Mouse (Mus musculus): ENCODE data around the gene Trex1. TPM values are rescaled to one million over a fixed set of nuclear protein-coding genes. Genes with fewer than 3 reads are reported as not detected.

The Trex1 gene
- total and polyA plus RNA-seq, 2 experiments from 2014 or later, result 14.8 to 22.5 TPM

DNA sequence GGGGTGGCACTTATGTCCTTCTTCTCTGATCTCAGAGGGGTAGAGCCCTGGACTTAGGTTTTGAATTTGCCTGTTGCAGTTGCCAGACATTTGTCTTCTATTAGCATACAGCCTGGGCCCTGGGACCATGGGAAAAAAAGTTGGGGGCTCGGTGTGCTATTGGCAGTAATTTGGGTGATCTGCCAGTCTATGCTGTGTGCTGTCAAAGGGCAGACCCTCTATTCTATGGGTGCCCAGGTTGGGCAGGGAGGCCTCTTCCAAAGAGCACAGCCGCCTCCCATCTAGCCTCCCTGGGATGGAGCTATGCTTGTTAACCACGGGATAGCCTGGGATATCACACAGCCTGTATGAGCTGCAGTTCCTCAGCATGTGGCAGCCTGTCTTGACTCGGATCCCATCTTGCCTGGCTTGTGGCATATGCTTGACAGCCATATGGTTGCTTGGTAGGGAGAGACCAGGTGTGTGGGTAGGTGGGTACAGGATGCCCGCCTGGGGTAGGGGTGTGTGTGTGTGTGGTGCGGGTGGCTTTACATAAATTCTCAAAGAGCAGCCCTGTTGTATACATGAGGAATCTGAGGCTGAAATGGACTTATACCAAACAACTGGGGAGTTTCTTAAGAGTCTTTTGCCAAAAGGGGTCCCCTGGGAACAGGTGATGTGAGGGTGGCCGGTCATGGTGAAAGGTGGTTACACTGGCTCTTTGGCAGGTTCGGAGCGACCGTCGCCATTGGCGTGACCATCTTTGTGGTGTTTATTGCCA is 4.1 kb downstream of the Trex1 start:
- no peaks in the 10 kb centered on the region for H3K27me3 ChIP-seq (ENCODE audit: insufficient read depth, low read length)
- H3K4me3 ChIP-seq (ENCODE audit: low read depth, low read length), result peak overlapping the region; percentile 32
- peak overlapping the region; percentile 51 for H3K4me2 ChIP-seq (ENCODE audit: low read depth, low read length, poor library complexity, severe bottlenecking)
- peak overlapping the region; percentile 67 for H3K27ac ChIP-seq (ENCODE audit: low read depth, low read length)
- WGBS, result 91% methylated on average over 12 of the region's 12 CpGs
- TF ChIP-seq CTCF (IDR thresholded peaks at IDR 0.05), result no peak
- H3K4me1 ChIP-seq (ENCODE audit: insufficient read depth, low read length), result peaks cover 13% of the 10 kb centered on the region
- H3K36me3 ChIP-seq (ENCODE audit: insufficient read depth, low read length), result peaks cover 21% of the 10 kb centered on the region
- DNase-seq (ENCODE audit: low spot score) (no peak), ATAC-seq (ENCODE audit: low FRiP score) (no peak)
- H3K9ac ChIP-seq (replicated peaks; ENCODE audit: low read length, poor library complexity, severe bottlenecking), result no peak overlapping the region; the same call in 1 of the 2 replicates
- no peaks in the 10 kb centered on the region for H3K9me3 ChIP-seq (ENCODE audit: low read length)

DNA sequence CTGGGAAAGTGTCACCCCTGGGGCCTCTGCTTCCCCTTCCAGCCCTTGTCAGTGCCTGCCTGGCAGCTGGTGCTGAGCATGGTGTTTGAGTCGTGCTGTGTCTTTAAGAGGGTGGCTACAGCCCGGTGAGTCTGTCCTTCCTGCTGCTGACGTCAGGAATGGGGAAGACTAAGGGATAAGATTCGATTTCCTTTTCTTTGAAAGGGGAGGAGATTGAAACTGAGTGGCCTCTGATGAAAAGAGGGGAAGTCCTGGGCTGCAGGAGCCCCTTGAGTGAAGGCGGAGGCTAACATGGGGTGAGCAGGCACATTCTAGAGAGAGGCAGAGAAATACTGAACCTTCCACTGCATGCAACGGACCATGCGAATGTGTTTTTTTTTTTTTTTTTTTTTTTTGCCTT is 4.8 kb downstream of the Trex1 start:
- H3K4me2 ChIP-seq (ENCODE audit: low read depth, low read length, poor library complexity, severe bottlenecking), result peak overlapping the region; percentile 51
- H3K36me3 ChIP-seq (ENCODE audit: insufficient read depth, low read length), result peaks cover 15% of the 10 kb centered on the region
- peak overlapping the region; percentile 52; the same call in 1 of the 2 replicates for H3K9ac ChIP-seq (replicated peaks; ENCODE audit: low read length, poor library complexity, severe bottlenecking)
- no peaks in the 10 kb centered on the region for H3K9me3 ChIP-seq (ENCODE audit: low read length)
- TF ChIP-seq CTCF (IDR thresholded peaks at IDR 0.05), result no peak
- peak overlapping the region; percentile 67 for H3K27ac ChIP-seq (ENCODE audit: low read depth, low read length)
- ATAC-seq (ENCODE audit: low FRiP score) (peak; percentile 79), DNase-seq (ENCODE audit: low spot score) (peak; percentile 82)
- peak overlapping the region; percentile 32 for H3K4me3 ChIP-seq (ENCODE audit: low read depth, low read length)
- H3K27me3 ChIP-seq (ENCODE audit: insufficient read depth, low read length), result no peaks in the 10 kb centered on the region
- WGBS, result 7% methylated on average over 7 of the region's 7 CpGs
- H3K4me1 ChIP-seq (ENCODE audit: insufficient read depth, low read length), result peaks cover 13% of the 10 kb centered on the region

DNA sequence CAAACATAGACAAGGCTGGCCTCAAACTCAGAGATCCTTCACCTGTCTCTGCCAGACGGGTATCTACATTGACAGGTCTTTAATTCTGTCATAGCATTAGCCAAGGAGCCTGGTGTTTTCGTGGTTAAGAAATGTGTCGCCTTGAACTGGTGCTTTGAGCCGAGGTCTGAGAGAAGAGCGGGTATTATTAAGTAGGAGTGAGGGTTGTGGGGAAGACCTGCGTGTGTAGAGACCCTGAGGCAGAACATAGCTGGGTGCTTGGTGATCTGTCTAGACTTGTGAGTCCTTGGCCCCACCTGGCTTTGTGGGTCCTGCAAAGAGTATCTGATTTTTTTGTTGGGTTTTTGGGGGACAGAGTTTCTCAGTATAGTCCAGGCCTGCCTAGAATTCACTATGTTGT is 5.7 kb downstream of the Trex1 start:
- peak overlapping the region; percentile 67; the same call in 1 of the 2 replicates for H3K27ac ChIP-seq (ENCODE audit: low read depth, low read length)
- no peak for TF ChIP-seq CTCF (IDR thresholded peaks at IDR 0.05)
- ATAC-seq (ENCODE audit: low FRiP score), result no peak

DNA sequence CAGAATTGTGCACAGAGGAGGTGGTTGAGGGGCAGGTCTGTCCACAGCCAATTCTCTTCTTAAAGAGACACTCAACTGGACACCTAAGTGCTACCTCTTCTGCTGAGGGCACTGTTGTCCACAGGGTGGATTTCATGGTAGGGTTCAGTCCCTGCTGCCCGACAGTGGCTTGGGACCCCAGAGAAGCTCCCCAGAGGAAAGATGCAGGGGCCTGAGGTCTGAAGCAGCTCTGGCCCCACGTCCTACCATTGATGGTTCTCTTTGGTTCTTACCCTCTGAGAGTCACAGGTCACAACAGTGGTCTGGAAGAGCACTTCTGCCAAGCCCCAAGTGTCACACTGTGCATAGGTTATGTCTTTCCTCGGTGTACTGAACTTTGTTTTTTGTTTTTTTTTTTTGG is 6.2 kb downstream of the Trex1 start:
- no peak overlapping the region for H3K4me2 ChIP-seq (ENCODE audit: low read depth, low read length, poor library complexity, severe bottlenecking)
- DNase-seq (ENCODE audit: low spot score) (no peak), ATAC-seq (ENCODE audit: low FRiP score) (no peak)
- H3K9ac ChIP-seq (replicated peaks; ENCODE audit: low read length, poor library complexity, severe bottlenecking), result no peak overlapping the region
- H3K4me3 ChIP-seq (ENCODE audit: low read depth, low read length), result no peak overlapping the region
- TF ChIP-seq CTCF (IDR thresholded peaks at IDR 0.05), result no peak
- H3K36me3 ChIP-seq (ENCODE audit: insufficient read depth, low read length), result peaks cover 15% of the 10 kb centered on the region
- H3K27ac ChIP-seq (ENCODE audit: low read depth, low read length), result no peak overlapping the region
- peaks cover 6% of the 10 kb centered on the region for H3K4me1 ChIP-seq (ENCODE audit: insufficient read depth, low read length)
- no peaks in the 10 kb centered on the region for H3K27me3 ChIP-seq (ENCODE audit: insufficient read depth, low read length)
- 80% methylated on average over 3 of the region's 3 CpGs for whole genome bisulfite sequencing
- H3K9me3 ChIP-seq (ENCODE audit: low read length), result no peaks in the 10 kb centered on the region

More for the DNA sequence above, 5.7 kb downstream of the Trex1 start:
- no peak for DNase-seq (ENCODE audit: low spot score)
- Histone ChIP-seq H3K27me3 (ENCODE audit: insufficient read depth, low read length) (no peaks in the 10 kb centered on the region), H3K9me3 (ENCODE audit: low read length) (no peaks in the 10 kb centered on the region), H3K4me1 (ENCODE audit: insufficient read depth, low read length) (peaks cover 7% of the 10 kb centered on the region), H3K9ac (replicated peaks; ENCODE audit: low read length, poor library complexity, severe bottlenecking) (no peak overlapping the region), H3K4me3 (ENCODE audit: low read depth, low read length) (no peak overlapping the region), H3K36me3 (ENCODE audit: insufficient read depth, low read length) (peaks cover 15% of the 10 kb centered on the region), H3K4me2 (ENCODE audit: low read depth, low read length, poor library complexity, severe bottlenecking) (no peak overlapping the region)
- 74% methylated on average over 6 of the region's 6 CpGs for WGBS

DNA sequence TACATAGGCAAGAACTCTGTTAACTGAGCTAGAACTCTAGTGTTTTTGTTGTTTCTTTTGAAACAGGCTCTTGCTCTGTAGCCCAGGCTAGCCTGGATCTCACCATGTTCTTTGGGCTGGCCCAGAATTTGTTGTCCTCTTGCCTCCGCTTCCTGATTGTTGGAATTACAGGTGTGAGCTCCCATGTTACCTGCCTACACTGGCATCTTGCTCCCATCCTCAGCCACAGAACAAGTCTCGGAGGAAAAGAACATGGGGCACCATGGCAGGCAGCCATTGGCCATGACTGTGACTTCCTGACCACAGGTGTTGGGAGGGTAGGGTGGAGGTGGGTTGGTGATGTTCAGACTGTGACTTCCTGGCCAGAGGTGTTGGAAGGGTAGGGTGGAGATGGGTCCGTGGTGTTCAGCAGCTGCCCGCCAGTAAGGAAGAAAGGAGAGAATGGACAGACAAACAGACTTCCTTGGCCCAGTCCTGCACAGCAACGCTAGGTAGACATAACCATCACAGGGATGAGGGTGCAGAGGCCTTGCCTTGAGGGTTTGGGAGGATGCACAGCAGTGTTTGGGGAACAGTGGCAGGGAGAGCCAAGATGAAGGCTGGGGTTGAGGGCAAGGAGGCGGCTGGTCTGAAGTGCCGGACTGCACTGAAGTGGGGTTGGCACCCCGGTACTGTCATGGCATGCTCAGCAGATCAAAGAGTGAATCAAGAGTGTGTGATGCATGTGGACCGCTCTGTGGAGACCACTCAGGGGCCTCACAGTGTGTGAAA is 6.9 kb downstream of the Trex1 start:
- Histone ChIP-seq H3K36me3 (ENCODE audit: insufficient read depth, low read length) (peaks cover 8% of the 10 kb centered on the region), H3K4me2 (ENCODE audit: low read depth, low read length, poor library complexity, severe bottlenecking) (no peak overlapping the region), H3K4me3 (ENCODE audit: low read depth, low read length) (no peak overlapping the region), H3K27me3 (ENCODE audit: insufficient read depth, low read length) (no peaks in the 10 kb centered on the region), H3K27ac (ENCODE audit: low read depth, low read length) (no peak overlapping the region), H3K4me1 (ENCODE audit: insufficient read depth, low read length) (peaks cover 6% of the 10 kb centered on the region), H3K9ac (replicated peaks; ENCODE audit: low read length, poor library complexity, severe bottlenecking) (no peak overlapping the region), H3K9me3 (ENCODE audit: low read length) (no peaks in the 10 kb centered on the region)
- 88% methylated on average over 9 of the region's 9 CpGs for WGBS
- DNase-seq (ENCODE audit: low spot score) (no peak), ATAC-seq (ENCODE audit: low FRiP score) (no peak)
- no peak for TF ChIP-seq CTCF (IDR thresholded peaks at IDR 0.05)

Data from midbrain, postnatal 0 days (tissue).